Mouse (Mus musculus) liver, embryonic 14.5 days (tissue): ENCODE measurements around the gene Smc4.

Experiments
- CTCF ChIP-seq: IDR thresholded peaks from 2 replicates; pipeline ENCODE4 v1.5.1; 2016; ENCODE audit warnings: antibody characterized with exemption, low read depth, control low read depth
- EP300 ChIP-seq: IDR thresholded peaks from 2 replicates; pipeline ENCODE4 v1.6.1; 2016; ENCODE audit warnings: antibody characterized with exemption, low read depth

DNA sequence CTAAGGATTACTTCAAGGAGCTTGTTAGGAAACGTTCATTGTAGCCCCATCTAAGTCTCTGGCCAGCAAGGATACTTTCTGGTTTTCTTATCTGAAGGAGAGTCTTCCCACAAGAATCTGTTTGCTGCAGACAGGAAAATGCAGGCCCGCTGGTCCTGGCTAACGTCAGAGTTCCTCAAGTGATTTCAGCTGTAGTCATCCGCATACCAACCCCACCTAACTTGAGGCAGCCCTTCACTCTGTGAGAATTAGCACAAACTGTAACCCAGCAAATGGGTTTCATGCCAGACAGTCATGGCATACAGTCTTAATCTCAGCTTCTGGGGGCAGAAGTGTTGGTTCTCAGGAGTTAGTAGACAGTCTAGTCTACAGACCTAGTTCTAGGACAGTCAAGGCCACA is 42.0 kb downstream of the Smc4 start:
- TF ChIP-seq CTCF (no peak), EP300 (peak; percentile 26; the same call in 1 of the 2 replicates)
